Mouse (Mus musculus) hindbrain, embryonic 10.5 days (tissue): Measurements from ENCODE around the gene Cd5l. TPM values are rescaled to one million over a fixed set of nuclear protein-coding genes. Genes with fewer than 3 reads are reported as not detected.
"Not testable (repeated sequence)": the region's sequence is repeated elsewhere in the genome, so short reads cannot be mapped to it uniquely, and the experiment has no call there.

ENCODE experiments used
- DNase-seq: peaks from one replicate; pipeline ENCODE4 v3.0.0-alpha.2; 2017; ENCODE audit warnings: low spot score
- H3K27ac ChIP-seq: fragments of 300-500 bp; sonication (generic); 2 replicates; pipeline ENCODE4 v1.5.1; 2016; ENCODE audit warnings: mild to moderate bottlenecking, moderate library complexity
- H3K27me3 ChIP-seq: fragments of 300-500 bp; sonication (generic); 2 replicates; pipeline ENCODE4 v1.6.1; 2016; ENCODE audit warnings: mild to moderate bottlenecking; ENCODE audit not compliant: poor library complexity, insufficient read depth, severe bottlenecking
- H3K36me3 ChIP-seq: fragments of 300-500 bp; sonication (generic); 2 replicates; pipeline ENCODE4 v1.6.1; 2016; ENCODE audit warnings: mild to moderate bottlenecking, moderate library complexity
- H3K4me1 ChIP-seq: fragments of 300-500 bp; sonication (generic); replicated peaks from 2 replicates; pipeline ENCODE4 v1.6.1; 2016; ENCODE audit warnings: mild to moderate bottlenecking
- H3K4me3 ChIP-seq: fragments of 300-500 bp; sonication (generic); 2 replicates; pipeline ENCODE4 v1.5.1; 2016; ENCODE audit warnings: mild to moderate bottlenecking, moderate library complexity
- H3K9me3 ChIP-seq: fragments of 300-500 bp; sonication (generic); 2 replicates; pipeline ENCODE4 v1.6.1; 2016; ENCODE audit warnings: mild to moderate bottlenecking, moderate library complexity
- WGBS: fragments of 180-500 bp; shearing (Covaris S2); methylation state at CpG from one replicate; pipeline ENCODE4 v1.1.7; 2016; 5-methylcytosine and 5-hydroxymethylcytosine counted together
- polyA plus RNA-seq: library from polyadenylated mRNA; unstranded; fragments of >200 nt; fragmentation: Nextera tagmentation; extraction: Ambion mirVana; gene quantifications from 2 replicates; pipeline ENCODE4 v1.2.1, GENCODE M21; 2016

Cd5l gene
- polyA plus RNA-seq, result 0.07 and 0.21 TPM in 2 replicates

DNA sequence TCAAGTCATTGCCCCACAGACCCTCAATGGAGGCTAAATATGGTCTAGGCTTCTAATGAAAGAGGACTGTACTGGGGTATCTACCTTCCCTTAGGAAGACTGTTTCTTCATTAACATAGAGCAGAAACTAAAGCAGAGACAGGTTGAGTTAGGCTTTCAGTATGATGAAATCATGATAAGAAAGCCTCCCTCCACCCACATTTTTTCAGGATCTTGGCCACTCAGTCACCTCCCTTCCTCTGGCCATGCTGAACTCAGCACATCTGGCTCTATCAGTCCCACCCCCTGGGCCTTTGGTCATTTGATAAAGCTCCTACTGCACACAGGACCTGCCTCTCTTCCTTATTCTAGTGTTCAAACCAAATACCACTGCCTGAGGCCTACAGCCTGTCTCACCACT is at the start of gene Cd5l:
TSS of gene Cd5l (plus strand) at position 301 of the 400 bp plus-strand sequence.
- Histone ChIP-seq H3K4me3 (no peak within 1 kb of the TSS), H3K27me3 (no peaks in the 10 kb centered on the region), H3K9me3 (no peaks in the 10 kb centered on the region), H3K4me1 (no peaks in the 10 kb centered on the region), H3K36me3 (no peaks in the 10 kb centered on the region), H3K27ac (no peak within 1 kb of the TSS)
- no peak for DNase-seq

DNA sequence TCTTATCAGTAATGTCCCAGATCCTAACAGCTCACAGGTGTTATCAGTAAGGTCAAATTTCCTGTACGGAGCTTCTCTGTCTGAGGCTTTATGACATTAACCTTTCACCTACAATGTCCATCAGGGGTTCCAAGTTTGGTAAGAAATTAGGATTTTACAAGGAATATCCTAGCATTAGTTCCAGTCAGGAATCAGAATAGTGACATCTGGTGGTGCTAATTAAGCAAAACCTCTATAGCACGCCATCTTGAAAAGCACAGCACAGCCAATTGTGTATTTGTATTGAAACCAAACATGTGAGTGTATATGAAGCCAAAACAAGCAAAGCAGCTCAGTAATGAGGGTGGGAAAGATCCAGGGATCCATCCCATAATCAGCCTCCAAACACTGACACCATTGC is 47.8 kb upstream of the Cd5l start:
- Histone ChIP-seq H3K9me3 (no peaks in the 10 kb centered on the region), H3K4me3 (no peak overlapping the region), H3K27me3 (no peaks in the 10 kb centered on the region), H3K4me1 (no peaks in the 10 kb centered on the region), H3K36me3 (no peaks in the 10 kb centered on the region), H3K27ac (no peak overlapping the region)
- WGBS, result 84% methylated on average over 2 of the region's 2 CpGs
- no peak for DNase-seq

GRCm38 (mm10) chr3:87322557-87322956 is 35.1 kb upstream of the Cd5l start:
- Histone ChIP-seq H3K27ac (no peak overlapping the region), H3K4me1 (no peaks in the 10 kb centered on the region), H3K4me3 (no peak overlapping the region), H3K9me3 (no peaks in the 10 kb centered on the region), H3K36me3 (no peaks in the 10 kb centered on the region), H3K27me3 (no peaks in the 10 kb centered on the region)
- WGBS, result 52% methylated on average over 4 of the region's 4 CpGs
- no peak for DNase-seq

DNA sequence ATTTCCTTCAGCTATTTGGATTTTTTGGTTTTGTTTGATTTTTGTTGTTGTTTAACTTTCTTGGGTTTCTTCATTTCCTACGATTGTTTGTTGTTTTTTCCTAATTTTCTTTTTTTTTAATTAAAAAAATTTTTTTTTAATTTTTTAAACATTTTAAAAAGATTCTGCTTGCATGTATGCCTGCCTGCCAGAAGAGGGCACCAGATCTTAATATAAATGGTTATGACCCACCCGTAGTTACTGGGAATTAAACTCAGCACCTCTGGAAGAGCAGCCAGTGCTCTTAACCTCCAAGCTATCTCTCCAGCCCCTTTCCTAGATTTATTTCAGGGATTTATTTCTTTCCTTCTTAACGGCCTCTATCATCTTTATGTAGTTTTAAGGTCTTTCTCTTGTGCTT is 33.9 kb upstream of the Cd5l start:
- WGBS, result 14% methylated on average over 3 of the region's 3 CpGs
- H3K4me1 ChIP-seq, result no peaks in the 10 kb centered on the region
- H3K9me3 ChIP-seq, result no peaks in the 10 kb centered on the region
- DNase-seq, result no peak
- H3K27ac ChIP-seq, result no peak overlapping the region
- H3K27me3 ChIP-seq, result no peaks in the 10 kb centered on the region
- H3K36me3 ChIP-seq, result no peaks in the 10 kb centered on the region
- no peak overlapping the region for H3K4me3 ChIP-seq

DNA sequence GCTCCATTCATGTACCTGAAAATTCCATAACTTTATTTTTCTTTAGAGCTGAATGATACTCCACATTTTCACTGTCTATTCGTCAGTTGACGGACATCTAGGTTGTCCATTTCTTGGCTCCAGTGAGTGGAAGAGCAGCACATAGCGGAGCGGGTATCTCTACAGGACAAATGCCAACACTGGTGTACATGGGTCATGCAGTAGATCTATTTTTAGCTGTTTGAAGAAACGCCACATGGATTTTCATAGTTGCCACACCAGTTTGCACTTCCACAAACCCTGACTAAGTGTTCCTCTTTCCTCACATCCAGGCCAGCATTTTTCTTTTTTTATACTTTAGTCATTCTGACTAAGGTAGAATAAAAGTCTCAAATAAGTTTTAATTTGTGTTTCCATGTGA is 19.8 kb upstream of the Cd5l start:
- H3K27me3 ChIP-seq, result no peaks in the 10 kb centered on the region
- WGBS, result 92% methylated on average over 5 of the region's 5 CpGs
- H3K36me3 ChIP-seq, result no peaks in the 10 kb centered on the region
- no peak overlapping the region for H3K4me3 ChIP-seq
- DNase-seq, result no peak
- no peak overlapping the region for H3K27ac ChIP-seq
- H3K4me1 ChIP-seq, result no peaks in the 10 kb centered on the region
- H3K9me3 ChIP-seq, result no peaks in the 10 kb centered on the region

DNA sequence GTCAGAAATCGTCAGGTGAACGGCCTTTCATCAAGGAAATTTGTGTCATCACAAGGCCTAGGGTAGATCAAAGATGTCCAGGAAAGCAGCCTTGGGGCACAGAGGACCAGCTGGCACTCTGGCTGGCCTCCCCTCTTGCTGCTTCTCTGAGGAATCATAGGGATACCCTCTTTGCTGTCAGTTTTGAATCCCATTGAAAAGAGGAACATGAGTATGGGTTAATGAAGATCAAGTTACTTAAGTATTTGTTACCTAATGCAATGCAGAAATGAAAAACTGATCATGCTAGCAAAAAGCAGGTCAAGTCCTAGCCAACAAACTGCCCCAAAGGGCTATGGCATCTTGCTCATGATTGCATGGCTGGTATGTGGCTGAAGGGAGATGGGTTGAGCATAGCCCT is 6.7 kb upstream of the Cd5l start:
- H3K4me1 ChIP-seq, DNase-seq, H3K36me3 ChIP-seq, H3K9me3 ChIP-seq, H3K27ac ChIP-seq, H3K4me3 ChIP-seq, H3K27me3 ChIP-seq: not testable (repeated sequence)
- WGBS, result 77% methylated on average over 2 of the region's 2 CpGs

DNA sequence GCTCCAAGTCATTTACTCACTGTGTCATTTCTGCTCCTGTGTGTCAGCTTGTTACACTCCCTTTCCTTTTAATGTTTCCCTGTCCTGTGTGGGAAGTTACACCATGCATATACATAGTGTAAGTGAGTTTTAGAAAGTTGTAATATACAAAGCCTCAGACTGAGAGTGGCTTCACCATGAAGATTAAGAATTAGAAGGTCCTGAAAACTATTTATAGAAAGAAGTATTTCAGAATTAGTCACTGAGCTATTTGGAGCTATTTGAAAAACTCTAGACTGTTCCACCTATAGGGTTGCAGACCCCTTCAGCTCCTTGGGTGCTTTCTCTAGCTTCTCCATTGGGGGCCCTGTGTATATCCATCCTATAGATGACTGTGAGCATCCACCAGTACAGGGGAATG is 1.5 kb downstream of the Cd5l start:
- Histone ChIP-seq H3K4me1 (no peaks in the 10 kb centered on the region), H3K27me3 (no peaks in the 10 kb centered on the region), H3K36me3 (no peaks in the 10 kb centered on the region), H3K27ac (no peak overlapping the region), H3K4me3 (no peak overlapping the region), H3K9me3 (no peaks in the 10 kb centered on the region)
- DNase-seq, result no peak

DNA sequence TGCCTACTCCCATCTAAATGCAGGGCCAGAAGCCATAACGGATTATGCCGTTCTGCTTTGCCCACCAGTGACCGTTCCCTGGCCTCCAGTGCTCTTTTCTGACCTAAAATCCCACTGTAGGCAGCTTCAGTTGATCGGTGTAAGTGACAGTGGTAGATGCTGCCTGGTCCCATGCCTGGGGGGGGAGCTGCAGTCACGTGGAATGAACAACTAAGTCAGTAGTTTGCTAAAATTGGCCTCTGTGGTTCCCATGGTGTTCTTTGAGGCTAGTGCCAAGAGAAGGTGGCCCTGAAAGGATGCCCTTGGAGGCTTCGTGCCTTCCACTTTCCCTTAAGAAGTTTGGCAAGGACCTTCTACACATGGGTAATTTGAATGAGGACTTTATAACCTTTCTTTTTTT is 2.8 kb downstream of the Cd5l start:
- 88% methylated on average over 6 of the region's 6 CpGs for WGBS

DNA sequence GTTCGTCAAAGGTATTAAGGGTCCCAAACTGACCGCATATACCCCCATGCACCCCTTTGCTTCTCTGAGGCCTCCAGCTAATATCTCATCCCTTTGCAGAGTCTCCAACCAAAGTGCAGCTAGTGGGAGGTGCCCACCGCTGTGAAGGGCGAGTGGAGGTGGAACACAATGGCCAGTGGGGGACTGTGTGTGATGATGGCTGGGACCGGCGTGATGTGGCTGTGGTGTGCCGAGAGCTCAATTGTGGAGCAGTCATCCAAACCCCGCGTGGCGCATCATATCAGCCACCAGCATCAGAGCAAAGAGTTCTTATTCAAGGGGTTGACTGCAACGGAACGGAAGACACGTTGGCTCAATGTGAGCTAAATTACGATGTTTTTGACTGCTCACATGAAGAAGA is 8.0 kb downstream of the Cd5l start:
- Histone ChIP-seq H3K9me3 (no peaks in the 10 kb centered on the region), H3K27me3 (no peaks in the 10 kb centered on the region)
- 92% methylated on average over 14 of the region's 14 CpGs for WGBS

More for the DNA sequence above, 2.8 kb downstream of the Cd5l start:
- H3K27me3 ChIP-seq, result no peaks in the 10 kb centered on the region
- no peak for DNase-seq
- no peak overlapping the region for H3K4me3 ChIP-seq
- H3K4me1 ChIP-seq, result no peaks in the 10 kb centered on the region
- H3K9me3 ChIP-seq, result no peaks in the 10 kb centered on the region
- H3K27ac ChIP-seq, result no peak overlapping the region
- H3K36me3 ChIP-seq, result no peaks in the 10 kb centered on the region

DNA sequence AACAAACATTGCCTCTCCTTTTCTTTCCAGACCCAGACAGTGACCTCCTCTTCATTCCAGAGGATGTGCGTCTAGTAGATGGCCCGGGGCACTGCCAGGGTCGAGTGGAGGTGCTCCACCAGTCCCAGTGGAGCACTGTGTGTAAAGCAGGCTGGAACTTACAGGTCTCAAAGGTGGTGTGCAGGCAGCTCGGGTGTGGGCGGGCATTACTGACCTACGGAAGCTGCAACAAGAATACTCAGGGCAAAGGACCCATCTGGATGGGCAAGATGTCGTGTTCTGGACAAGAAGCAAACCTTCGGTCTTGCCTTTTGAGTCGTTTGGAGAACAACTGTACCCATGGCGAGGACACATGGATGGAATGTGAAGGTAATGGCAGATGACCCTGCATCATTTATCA is 9.8 kb downstream of the Cd5l start:
- Histone ChIP-seq H3K9me3 (no peaks in the 10 kb centered on the region), H3K4me1 (no peaks in the 10 kb centered on the region), H3K36me3 (no peaks in the 10 kb centered on the region), H3K27me3 (no peaks in the 10 kb centered on the region), H3K4me3 (no peak overlapping the region), H3K27ac (no peak overlapping the region)
- no peak for DNase-seq
- 87% methylated on average over 10 of the region's 10 CpGs for WGBS

More for the DNA sequence above, 8.0 kb downstream of the Cd5l start:
- Histone ChIP-seq H3K4me3 (no peak overlapping the region), H3K36me3 (no peaks in the 10 kb centered on the region), H3K27ac (no peak overlapping the region), H3K4me1 (no peaks in the 10 kb centered on the region)
- DNase-seq, result no peak

DNA sequence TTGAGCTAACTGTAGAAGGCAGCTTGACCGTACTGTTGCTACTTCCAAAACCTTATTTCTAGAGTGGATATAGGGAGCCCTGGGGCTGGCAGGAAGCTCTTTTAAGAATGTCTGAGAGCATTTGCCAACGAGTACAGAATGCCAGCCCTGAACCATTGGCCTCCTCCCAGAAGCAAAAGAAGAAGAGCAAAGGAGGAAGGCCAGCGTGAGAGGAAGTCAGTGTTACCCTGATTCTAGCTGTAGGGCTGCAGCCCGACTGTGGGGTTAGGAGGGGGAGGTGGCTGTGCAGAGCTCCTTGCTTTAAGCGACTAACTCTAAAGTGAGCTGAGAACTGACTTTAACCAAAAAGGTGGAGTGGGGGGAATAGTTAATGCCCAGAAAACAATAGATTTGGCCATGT is 11.5 kb downstream of the Cd5l start:
- Histone ChIP-seq H3K36me3 (no peaks in the 10 kb centered on the region), H3K27ac (no peak overlapping the region), H3K9me3 (no peaks in the 10 kb centered on the region), H3K4me3 (no peak overlapping the region), H3K4me1 (no peaks in the 10 kb centered on the region), H3K27me3 (no peaks in the 10 kb centered on the region)
- no peak for DNase-seq
- 81% methylated on average over 5 of the region's 5 CpGs for WGBS

GRCm38 (mm10) chr3:87376195-87377165 is 18.8 kb downstream of the Cd5l start, which contains the start of gene Fcrl1:
Fcrl1 (plus strand) TSS chr3:87376387.
- no peaks in the 10 kb centered on the region for H3K27me3 ChIP-seq
- H3K4me1 ChIP-seq, result 0 out of 2 replicates have a peak, but pooled peaks cover 4% of the 10 kb centered on the region
- H3K27ac ChIP-seq, result no peak within 1 kb of the TSS
- no peaks in the 10 kb centered on the region for H3K36me3 ChIP-seq
- H3K9me3 ChIP-seq, result no peaks in the 10 kb centered on the region
- no peak within 1 kb of the TSS for H3K4me3 ChIP-seq
- WGBS, result 88% methylated on average over 18 of the region's 18 CpGs
- DNase-seq, result no peak

DNA sequence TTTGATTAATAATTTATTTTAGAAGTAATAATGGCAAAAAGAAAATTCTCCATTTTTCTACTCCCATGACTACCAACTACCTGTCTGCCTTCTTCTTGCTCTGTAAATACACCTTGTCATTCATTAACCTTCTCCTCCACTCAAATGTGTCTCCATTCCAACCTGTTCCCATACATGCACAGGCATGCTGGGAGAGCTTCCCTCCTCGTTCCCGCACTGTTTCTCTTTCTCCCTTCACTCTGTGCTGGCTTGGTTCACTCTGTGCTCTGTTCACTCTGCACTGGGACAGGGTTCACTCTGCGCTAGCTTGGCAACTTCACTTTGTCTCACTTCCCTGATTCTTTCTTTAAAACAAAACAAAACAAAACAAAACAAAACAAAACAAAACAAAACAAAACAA is 19.5 kb downstream of the Cd5l start:
- Histone ChIP-seq H3K4me3 (no peak overlapping the region), H3K4me1 (0 out of 2 replicates have a peak, but pooled peaks cover 4% of the 10 kb centered on the region), H3K36me3 (no peaks in the 10 kb centered on the region), H3K27me3 (no peaks in the 10 kb centered on the region), H3K9me3 (no peaks in the 10 kb centered on the region), H3K27ac (no peak overlapping the region)
- DNase-seq, result no peak
- 73% methylated on average over 3 of the region's 3 CpGs for WGBS
